Mouse (Mus musculus): ENCODE measurements around the gene D630003M21Rik.

DNA sequence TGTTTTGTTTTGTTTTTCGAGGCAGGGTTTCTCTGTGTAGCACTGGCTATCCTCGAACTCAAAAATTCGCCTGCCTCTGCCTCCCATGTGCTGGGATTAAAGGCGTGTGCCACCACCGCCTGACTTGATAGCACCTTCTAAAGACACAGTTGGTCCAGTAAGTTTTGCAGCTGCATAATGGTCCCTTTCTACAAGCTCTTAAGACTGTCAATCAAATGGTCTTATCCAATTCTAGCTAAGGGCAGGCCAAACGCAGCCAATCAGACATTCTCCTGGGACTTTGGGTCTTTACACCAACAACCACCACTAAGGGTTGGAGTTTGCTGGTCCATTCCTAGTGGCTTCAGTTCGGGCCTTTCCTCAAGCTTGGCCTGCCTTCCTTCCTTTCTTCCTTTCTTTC is 73.9 kb downstream of the D630003M21Rik start:
- no peak for TF ChIP-seq POLR2A (IDR thresholded peaks at IDR 0.05; ENCODE audit: insufficient read length, low read depth)
- no peak for TF ChIP-seq CEBPB (IDR thresholded peaks at IDR 0.05; ENCODE audit: insufficient read depth, poor library complexity, severe bottlenecking)

All from myocyte (in vitro differentiated cells).